7 mouse cellular contexts compared by ENCODE assay signal in genomic region chr12:99392944-99393866, GRCm38 (mm10).
DNase-seq lines count a peak whose midpoint lies in the region; ATAC-seq and TF ChIP-seq lines count a peak whose summit lies in the region.

No protein-coding gene starts in this region.

- no peaks in the 10 kb centered on the region for H3K9me3 ChIP-seq in intestine, postnatal 0 days (ENCODE audit: control insufficient read depth)
- no peaks in the 10 kb centered on the region for H3K9me3 ChIP-seq in limb, embryonic 10.5 days (replicated peaks)
- H3K9me3 ChIP-seq in midbrain, embryonic 12.5 days = peaks cover 5% of the 10 kb centered on the region; the same call in 1 of the 2 replicates

- H3K27me3 ChIP-seq in intestine, postnatal 0 days (replicated peaks; ENCODE audit: control insufficient read depth, insufficient read depth, low read length) = no peaks in the 10 kb centered on the region
- no peaks in the 10 kb centered on the region for H3K27me3 ChIP-seq in limb, embryonic 10.5 days (ENCODE audit: low read depth, poor library complexity, severe bottlenecking)
- peaks cover 5% of the 10 kb centered on the region; the same call in 1 of the 2 replicates for H3K27me3 ChIP-seq in midbrain, embryonic 12.5 days

- WGBS in intestine, postnatal 0 days = under 1% methylated on average over 66 of the region's 71 CpGs
- under 1% methylated on average over 69 of the region's 71 CpGs for WGBS in limb, embryonic 10.5 days
- under 1% methylated on average over 62 of the region's 71 CpGs for WGBS in midbrain, embryonic 12.5 days

- peaks cover 7% of the 10 kb centered on the region; the same call in 1 of the 2 replicates for H3K36me3 ChIP-seq in intestine, postnatal 0 days (ENCODE audit: control insufficient read depth, insufficient read depth)
- H3K36me3 ChIP-seq in limb, embryonic 10.5 days = peaks cover 12% of the 10 kb centered on the region
- H3K36me3 ChIP-seq in midbrain, embryonic 12.5 days = peaks cover 7% of the 10 kb centered on the region

- H3K4me2 ChIP-seq in intestine, postnatal 0 days (replicated peaks; ENCODE audit: low read depth) = peak overlapping the region; percentile 92
- peak overlapping the region; percentile 85 for H3K4me2 ChIP-seq in midbrain, embryonic 12.5 days (replicated peaks)

- peak overlapping the region; percentile 96 for H3K27ac ChIP-seq in intestine, postnatal 0 days (ENCODE audit: low read depth, low read length)
- peak overlapping the region; percentile 96 for H3K27ac ChIP-seq in limb, embryonic 10.5 days
- peak overlapping the region; percentile 91 for H3K27ac ChIP-seq in midbrain, embryonic 12.5 days (replicated peaks)

- peak overlapping the region; percentile 86 for H3K9ac ChIP-seq in intestine, postnatal 0 days (ENCODE audit: low read depth, low read length)
- H3K9ac ChIP-seq in midbrain, embryonic 12.5 days (replicated peaks) = peak overlapping the region; percentile 86

- H3K4me3 ChIP-seq in intestine, postnatal 0 days (ENCODE audit: low read depth, low read length) = peak overlapping the region; percentile 95
- peak overlapping the region; percentile 87 for H3K4me3 ChIP-seq in limb, embryonic 10.5 days
- peak overlapping the region; percentile 92 for H3K4me3 ChIP-seq in midbrain, embryonic 12.5 days

- H3K4me1 ChIP-seq in intestine, postnatal 0 days (replicated peaks; ENCODE audit: control insufficient read depth, insufficient read depth, low read length) = peaks cover 3% of the 10 kb centered on the region; the same call in 1 of the 2 replicates
- peaks cover 30% of the 10 kb centered on the region for H3K4me1 ChIP-seq in limb, embryonic 10.5 days
- peaks cover 17% of the 10 kb centered on the region for H3K4me1 ChIP-seq in midbrain, embryonic 12.5 days

- peak; percentile 65 for ATAC-seq in granulocyte monocyte progenitor cell, adult 5-6 weeks (replicated peaks; ENCODE audit: poor library complexity, severe bottlenecking)
- peak; percentile 67 for ATAC-seq in intestine, postnatal 0 days
- peak; percentile 85 for ATAC-seq in midbrain, embryonic 12.5 days (ENCODE audit: low FRiP score, low read depth)

- TF ChIP-seq CTCF in intestine, postnatal 0 days (IDR thresholded peaks at IDR 0.05; ENCODE audit: low read depth) = peak; percentile 63

- DNase-seq in adrenal gland, adult 8-10 months = peak; percentile 86
- peak; percentile 93 for DNase-seq in embryo, embryonic 9.5 days (ENCODE audit: extremely low spot score)
- peak; percentile 92 for DNase-seq in limb, embryonic 10.5 days (ENCODE audit: low spot score)
- DNase-seq in skeletal muscle tissue, adult 2 months (ENCODE audit: low read depth, low spot score) = peak; percentile 85

Comparison
In these comparisons a context has a peak if more than half of its experiments do, and no peak if none do; other contexts are left out.
1. Peak in every context shown above with its lines: DNase-seq, ATAC-seq, H3K4me3 ChIP-seq and H3K27ac ChIP-seq.